Mouse (Mus musculus) intestine, embryonic 14.5 days (tissue): ENCODE measurements around the gene Gpr31b. TPM values are rescaled to one million over a fixed set of nuclear protein-coding genes. Genes with fewer than 3 reads are reported as not detected.
"Not testable (repeated sequence)": the region's sequence is repeated elsewhere in the genome, so short reads cannot be mapped to it uniquely, and the experiment has no call there.

Source experiments
- ATAC-seq: fragments of 200-750 bp; cut with Nextera tagmentation; replicated peaks from 2 replicates; pipeline ENCODE4 v1.8.0; 2017; ENCODE audit warnings: low read depth, moderate number of reproducible peaks, moderate TSS enrichment, moderate library complexity; ENCODE audit not compliant: low FRiP score, low TSS enrichment
- DNase-seq: peaks from one replicate; pipeline ENCODE4 v3.0.0-alpha.2; 2018; ENCODE audit warnings: low spot score
- H3K27ac ChIP-seq: fragments of 300-500 bp; sonication (generic); 2 replicates; pipeline ENCODE4 v1.5.1; 2014; ENCODE audit warnings: low read depth, mild to moderate bottlenecking, control low read depth
- H3K27me3 ChIP-seq: fragments of 300-500 bp; sonication (generic); replicated peaks from 2 replicates; pipeline ENCODE4 v1.6.1; 2014; ENCODE audit warnings: low read length, control low read depth; ENCODE audit not compliant: control insufficient read depth, insufficient read depth
- H3K36me3 ChIP-seq: fragments of 300-500 bp; sonication (generic); 2 replicates; pipeline ENCODE4 v1.6.1; 2014; ENCODE audit warnings: low read length, control low read depth; ENCODE audit not compliant: control insufficient read depth, insufficient read depth
- H3K4me1 ChIP-seq: fragments of 300-500 bp; sonication (generic); replicated peaks from 2 replicates; pipeline ENCODE4 v1.6.1; 2014; ENCODE audit warnings: low read length, control low read depth, mixed read lengths; ENCODE audit not compliant: control insufficient read depth, insufficient read depth
- H3K4me2 ChIP-seq: fragments of 300-500 bp; sonication (generic); 2 replicates; pipeline ENCODE4 v1.6.1; 2014; ENCODE audit warnings: low read length
- H3K4me3 ChIP-seq: fragments of 300-500 bp; sonication (generic); 2 replicates; pipeline ENCODE4 v1.5.1; 2014; ENCODE audit warnings: low read depth, low read length, control low read depth, mixed read lengths
- H3K9ac ChIP-seq: fragments of 300-500 bp; sonication (generic); 2 replicates; pipeline ENCODE4 v1.6.1; 2014; ENCODE audit warnings: mild to moderate bottlenecking, low read length
- H3K9me3 ChIP-seq: fragments of 300-500 bp; sonication (generic); 2 replicates; pipeline ENCODE4 v1.6.1; 2016; ENCODE audit warnings: low read length, control low read depth; ENCODE audit not compliant: control insufficient read depth
- WGBS: fragments of 180-500 bp; shearing (Covaris S2); extraction: QIAGEN DNeasy Blood & Tissue Kit; methylation state at CpG from one replicate; pipeline ENCODE4 v1.1.7; 2014; 5-methylcytosine and 5-hydroxymethylcytosine counted together
- polyA plus RNA-seq: library from polyadenylated mRNA; unstranded; fragments of >200 nt; fragmentation: Nextera tagmentation; extraction: Ambion mirVana; gene quantifications from 2 replicates; pipeline ENCODE4 v1.2.1, GENCODE M21; 2014

The Gpr31b gene
- 0.27 TPM in 1 of 2 replicates, not detected in the other for polyA plus RNA-seq

- ATAC-seq, H3K9ac ChIP-seq, H3K4me3 ChIP-seq, H3K36me3 ChIP-seq, H3K27ac ChIP-seq, DNase-seq, H3K27me3 ChIP-seq, H3K9me3 ChIP-seq, H3K4me2 ChIP-seq, H3K4me1 ChIP-seq: not testable (repeated sequence)
- WGBS: 100% methylated on average over 1 of the region's 8 CpGs
Measured at GRCm38 (mm10) chr17:13052124-13052813, at the start of gene Gpr31b. Gene Gpr31b, minus strand, starts transcription at chr17:13052296.

GRCm38 (mm10) chr17:13092960-13093359 lies 40.9 kb upstream of the Gpr31b start:
- not testable (repeated sequence) for H3K36me3 ChIP-seq, H3K9me3 ChIP-seq, DNase-seq, H3K27me3 ChIP-seq, ATAC-seq, H3K9ac ChIP-seq, H3K4me2 ChIP-seq, H3K4me1 ChIP-seq, H3K27ac ChIP-seq, H3K4me3 ChIP-seq
- WGBS: 100% methylated on average over 2 of the region's 4 CpGs

- not testable (repeated sequence) for H3K4me3 ChIP-seq, H3K27me3 ChIP-seq, H3K4me2 ChIP-seq, H3K27ac ChIP-seq, ATAC-seq, H3K9ac ChIP-seq, DNase-seq, H3K36me3 ChIP-seq, H3K4me1 ChIP-seq, H3K9me3 ChIP-seq
- 67% methylated on average over 5 of the region's 8 CpGs for WGBS
Measured at GRCm38 (mm10) chr17:13092100-13092764, 40.1 kb upstream of the Gpr31b start.

GRCm38 (mm10) chr17:13091510-13091909 lies 39.4 kb upstream of the Gpr31b start:
- H3K9me3 ChIP-seq, ATAC-seq, H3K36me3 ChIP-seq, H3K4me3 ChIP-seq, H3K27ac ChIP-seq, DNase-seq, H3K27me3 ChIP-seq, H3K9ac ChIP-seq, H3K4me1 ChIP-seq, H3K4me2 ChIP-seq: not testable (repeated sequence)
- no CpG with 5 or more reads among the region's 1 CpGs for WGBS

GRCm38 (mm10) chr17:13069227-13069626 lies 17.1 kb upstream of the Gpr31b start:
- H3K4me3 ChIP-seq, DNase-seq, H3K36me3 ChIP-seq, H3K4me2 ChIP-seq, ATAC-seq, H3K9me3 ChIP-seq, H3K9ac ChIP-seq, H3K4me1 ChIP-seq, H3K27ac ChIP-seq, H3K27me3 ChIP-seq: not testable (repeated sequence)
- 75% methylated on average over 4 of the region's 5 CpGs for WGBS

- not testable (repeated sequence) for H3K9ac ChIP-seq, H3K9me3 ChIP-seq, H3K27me3 ChIP-seq, H3K27ac ChIP-seq, DNase-seq, H3K4me1 ChIP-seq, H3K36me3 ChIP-seq, H3K4me2 ChIP-seq, H3K4me3 ChIP-seq, ATAC-seq
- WGBS: 88% methylated on average over 1 of the region's 4 CpGs
Measured at GRCm38 (mm10) chr17:13067864-13068385, 15.8 kb upstream of the Gpr31b start.

GRCm38 (mm10) chr17:13062882-13063281 lies 10.8 kb upstream of the Gpr31b start:
- not testable (repeated sequence) for H3K27ac ChIP-seq, H3K27me3 ChIP-seq, ATAC-seq, H3K9me3 ChIP-seq, H3K36me3 ChIP-seq, DNase-seq, H3K4me3 ChIP-seq, H3K4me1 ChIP-seq, H3K9ac ChIP-seq, H3K4me2 ChIP-seq
- whole genome bisulfite sequencing: 86% methylated on average over 3 of the region's 7 CpGs

GRCm38 (mm10) chr17:13060804-13061203 lies 8.7 kb upstream of the Gpr31b start, which contains the start of gene Tcp10b:
Gene Tcp10b, plus strand, starts transcription at chr17:13061104.
- not testable (repeated sequence) for H3K36me3 ChIP-seq, H3K27me3 ChIP-seq, H3K9me3 ChIP-seq, H3K4me1 ChIP-seq, H3K27ac ChIP-seq, H3K9ac ChIP-seq, H3K4me3 ChIP-seq, ATAC-seq, H3K4me2 ChIP-seq, DNase-seq
- 83% methylated on average over 4 of the region's 4 CpGs for WGBS
